Mouse (Mus musculus) CH12.LX (cell line): ENCODE data around the gene Cdc25a. TPM values are rescaled to one million over a fixed set of nuclear protein-coding genes. Genes with fewer than 3 reads are reported as not detected.

Experiments used
- DNase-seq: peaks from one replicate; pipeline ENCODE4 v3.0.0-alpha.2; 2013; ENCODE audit errors: extremely low read depth
- H3K27ac ChIP-seq: 2 replicates; pipeline ENCODE4 v1.5.1; 2012; ENCODE audit warnings: low read depth, mild to moderate bottlenecking, control low read depth, moderate library complexity; ENCODE audit not compliant: insufficient read depth
- H3K27me3 ChIP-seq: replicated peaks from 2 replicates; pipeline ENCODE3; 2012; ENCODE audit warnings: inconsistent platforms
- H3K36me3 ChIP-seq, 2 experiments: replicated peaks in 1 of 2; 2 replicates each; pipeline versions ENCODE3 to v1.6.1; 2012; ENCODE audit warnings: inconsistent platforms in 1 of 2, low read length in 1 of 2, mild to moderate bottlenecking in 1 of 2, mixed read lengths in 1 of 2, moderate library complexity in 1 of 2; ENCODE audit not compliant: control insufficient read depth in 1 of 2, insufficient read depth in 1 of 2
- H3K4me1 ChIP-seq, 2 experiments: 2 replicates each; pipeline ENCODE4 v1.6.1; 2012; ENCODE audit warnings: inconsistent platforms in 1 of 2, moderate library complexity in 1 of 2; ENCODE audit not compliant: insufficient read depth in 2 of 2, control insufficient read depth in 1 of 2
- H3K4me2 ChIP-seq: 2 replicates; pipeline ENCODE4 v1.6.1; 2012; ENCODE audit warnings: low read depth, mild to moderate bottlenecking, control low read depth; ENCODE audit not compliant: poor library complexity, insufficient read depth, severe bottlenecking
- H3K4me3 ChIP-seq, 3 experiments: fragments of 150-350 bp in 1 of 3; sonication (generic) in 1 of 3; replicated peaks in 1 of 3; 2 replicates each; pipeline versions ENCODE3 to v1.5.1; 2011 to 2012; ENCODE audit warnings: low read depth in 2 of 3, low read length in 2 of 3, mild to moderate bottlenecking in 2 of 3, moderate library complexity in 2 of 3, control low read depth in 1 of 3, improper control_type of control experiment in 1 of 3, inconsistent platforms in 1 of 3, mixed read lengths in 1 of 3; ENCODE audit not compliant: poor library complexity in 1 of 3
- H3K79me2 ChIP-seq: replicated peaks from 2 replicates; pipeline ENCODE4 v1.6.1; 2012; ENCODE audit warnings: mild to moderate bottlenecking, moderate library complexity; ENCODE audit not compliant: control insufficient read depth, poor library complexity, insufficient read depth, severe bottlenecking; ENCODE audit errors: extremely low read depth
- H3K9ac ChIP-seq: 2 replicates; pipeline ENCODE4 v1.6.1; 2012; ENCODE audit warnings: low read depth, mild to moderate bottlenecking, control low read depth, moderate library complexity; ENCODE audit not compliant: insufficient read depth
- H3K9me3 ChIP-seq: replicated peaks from 2 replicates; pipeline ENCODE3; 2012; ENCODE audit warnings: low read length, inconsistent platforms, mixed read lengths
- BHLHE40 ChIP-seq: IDR thresholded peaks from 2 replicates; pipeline ENCODE4 v1.6.1; 2011; ENCODE audit warnings: mild to moderate bottlenecking, low read depth, low read length, improper control_type of control experiment
- CHD1 ChIP-seq: IDR thresholded peaks from 2 replicates; pipeline ENCODE4 v1.6.1; 2012; ENCODE audit warnings: low read depth, low read length, improper control_type of control experiment, inconsistent platforms
- E2F4 ChIP-seq: IDR thresholded peaks from 2 replicates; pipeline ENCODE4 v1.6.1; 2011; ENCODE audit warnings: low read depth, low read length, improper control_type of control experiment; ENCODE audit not compliant: insufficient replicate concordance
- ELF1 ChIP-seq: IDR thresholded peaks from 2 replicates; pipeline ENCODE4 v1.6.1; 2014; ENCODE audit warnings: low read depth, mild to moderate bottlenecking, inconsistent platforms, low read length, improper control_type of control experiment
- ETS1 ChIP-seq: conservative IDR thresholded peaks from 2 replicates; pipeline ENCODE4 v1.6.1; 2012; ENCODE audit warnings: low read depth, mild to moderate bottlenecking, inconsistent platforms, low read length, improper control_type of control experiment, moderate library complexity
- HCFC1 ChIP-seq: IDR thresholded peaks from 2 replicates; pipeline ENCODE4 v1.6.1; 2012; ENCODE audit warnings: low read depth, mild to moderate bottlenecking, inconsistent platforms, low read length, improper control_type of control experiment
- KAT2A ChIP-seq: IDR thresholded peaks from 2 replicates; pipeline ENCODE4 v1.6.1; 2012; ENCODE audit warnings: low read length, improper control_type of control experiment, inconsistent platforms; ENCODE audit not compliant: insufficient replicate concordance
- MAFK ChIP-seq: IDR thresholded peaks from 2 replicates; pipeline ENCODE4 v1.6.1; 2011; ENCODE audit warnings: low read length, improper control_type of control experiment; ENCODE audit not compliant: insufficient replicate concordance
- MAX ChIP-seq: IDR thresholded peaks from 2 replicates; pipeline ENCODE4 v1.6.1; 2011; ENCODE audit warnings: low read length, improper control_type of control experiment
- MAZ ChIP-seq: IDR thresholded peaks from 2 replicates; pipeline ENCODE4 v1.6.1; 2012; ENCODE audit warnings: low read depth, mild to moderate bottlenecking, inconsistent platforms, low read length, improper control_type of control experiment, moderate library complexity
- MEF2A ChIP-seq: IDR thresholded peaks from 2 replicates; pipeline ENCODE4 v1.6.1; 2014; ENCODE audit warnings: low read depth, mild to moderate bottlenecking, inconsistent platforms, low read length, improper control_type of control experiment, borderline replicate concordance
- MYC ChIP-seq: IDR thresholded peaks from 2 replicates; pipeline ENCODE4 v1.6.1; 2011; ENCODE audit warnings: low read depth, mild to moderate bottlenecking, improper control_type of control experiment, low read length
- NRF1 ChIP-seq: IDR thresholded peaks from 2 replicates; pipeline ENCODE4 v1.6.1; 2014; ENCODE audit warnings: low read depth, mild to moderate bottlenecking, inconsistent platforms, low read length, improper control_type of control experiment, moderate library complexity
- PAX5 ChIP-seq: IDR thresholded peaks from 2 replicates; pipeline ENCODE4 v1.6.1; 2012; ENCODE audit warnings: low read length, inconsistent platforms, mixed read lengths
- UBTF ChIP-seq: IDR thresholded peaks from 2 replicates; pipeline ENCODE4 v1.6.1; 2012; ENCODE audit warnings: low read depth, mild to moderate bottlenecking, inconsistent platforms, low read length, improper control_type of control experiment, moderate library complexity
- ZKSCAN1 ChIP-seq: IDR thresholded peaks from 2 replicates; pipeline ENCODE4 v1.6.1; 2012; ENCODE audit warnings: low read depth, inconsistent platforms, low read length, improper control_type of control experiment, borderline replicate concordance
- dilution Hi-C: fragments of 300-500 bp; cut with MboI; formaldehyde crosslinking; loops from 2 replicates; pipeline ENCODE4 v1.14.3; 2020; ENCODE audit warnings: low sequenced_read_pairs; ENCODE audit not compliant: extremely low pct_unique_long_range_greater_than_20kb, extremely low pct_ligation_motif_present
- in situ Hi-C: fragments of 300-500 bp; cut with MboI; formaldehyde crosslinking; loops from 3 replicates; pipeline ENCODE4 v1.14.3; 2019; ENCODE audit warnings: low sequenced_read_pairs, low pct_ligation_motif_present, low pct_unique_long_range_greater_than_20kb, mixed read lengths
- polyA plus RNA-seq: library from polyadenylated mRNA; unstranded; fragments of >175 nt; gene quantifications from 2 replicates; pipeline ENCODE4 v1.2.1, GENCODE M21; 2012; ENCODE audit warnings: low read depth; ENCODE audit not compliant: insufficient read length
- total RNA-seq, 2 experiments: library from RNA; depleted of rRNA; stranded (reverse); fragments of 300-350 nt in 1 of 2; fragments of >200 nt in 1 of 2; gene quantifications; 2 replicates each; pipeline ENCODE4 v1.2.3; 2012 to 2014

The Cdc25a gene
- total and polyA plus RNA-seq, 3 experiments, result 32.4 to 74.9 (median 32.6) TPM

DNA sequence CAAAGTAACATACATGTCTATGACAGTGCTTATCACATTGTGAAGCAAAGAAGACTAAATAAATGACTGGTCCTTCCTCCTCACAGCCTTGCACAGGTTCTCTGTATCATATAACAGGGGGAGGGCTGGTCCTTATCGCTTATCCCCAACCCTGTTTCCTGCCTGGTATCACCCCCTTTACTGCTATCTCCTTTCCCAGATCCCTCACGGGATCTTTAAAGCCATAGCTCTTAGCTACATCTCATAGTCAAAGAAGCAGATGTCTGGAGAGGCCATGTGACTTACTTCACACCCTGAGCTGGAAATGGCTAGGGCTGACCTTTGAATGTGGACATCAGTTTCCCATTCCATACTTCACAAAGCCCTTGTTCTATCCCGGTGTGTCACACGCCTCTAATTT, 49.6 kb upstream of the Cdc25a start:
- TF ChIP-seq MAFK, result no peak
- TF ChIP-seq ELF1, result no peak
- no peak for TF ChIP-seq PAX5
- TF ChIP-seq MYC, result no peak
- no peak for TF ChIP-seq BHLHE40
- no peak for TF ChIP-seq CHD1
- TF ChIP-seq MAX, result no peak
- no peak for TF ChIP-seq MAZ
- TF ChIP-seq MEF2A, result no peak
- no peak for TF ChIP-seq KAT2A
- no peak for TF ChIP-seq ETS1
- DNase-seq, result no peak
- dilution Hi-C loops, result no loop called here
- Histone ChIP-seq H3K4me3 (no peak overlapping the region), H3K4me1 (no peaks in the 10 kb centered on the region), H3K27me3 (peaks cover 13% of the 10 kb centered on the region), H3K4me2 (no peak overlapping the region), H3K9me3 (no peaks in the 10 kb centered on the region), H3K27ac (no peak overlapping the region), H3K79me2 (no peaks in the 10 kb centered on the region), H3K9ac (no peak overlapping the region), H3K36me3 (peaks cover 4 to 9% of the 10 kb centered on the region in 2 experiments)
- in situ Hi-C loops, result no loop called here

DNA sequence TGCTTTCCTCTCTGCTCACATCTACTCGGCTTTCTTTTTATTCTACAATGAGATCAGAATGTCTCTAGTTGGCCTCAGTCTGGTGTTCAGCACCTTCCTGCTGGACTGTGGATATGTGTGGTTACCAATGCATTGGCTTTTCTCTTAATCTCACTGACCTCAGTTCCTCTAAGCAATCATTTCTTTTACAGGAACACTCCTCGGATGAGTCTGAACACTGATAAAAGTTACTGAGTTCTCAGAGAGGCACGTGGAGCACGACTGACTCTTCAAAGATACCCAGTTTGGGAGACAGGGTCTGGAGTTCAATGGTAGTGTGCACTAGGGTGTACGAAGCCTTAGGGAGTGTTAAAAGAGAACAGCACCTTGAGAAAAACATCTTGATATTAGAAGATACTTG, 49.2 kb upstream of the Cdc25a start:
- dilution Hi-C loops, result no loop called here
- TF ChIP-seq E2F4, result no peak
- no peak for TF ChIP-seq ZKSCAN1
- no peak for TF ChIP-seq NRF1
- TF ChIP-seq UBTF, result no peak
- no peak for TF ChIP-seq HCFC1

More for the DNA sequence above, 49.2 kb upstream of the Cdc25a start:
- no peaks in the 10 kb centered on the region for H3K4me1 ChIP-seq
- H3K27me3 ChIP-seq, result peaks cover 8% of the 10 kb centered on the region
- no peak overlapping the region for H3K4me3 ChIP-seq
- H3K79me2 ChIP-seq, result no peaks in the 10 kb centered on the region
- H3K9ac ChIP-seq, result no peak overlapping the region
- H3K4me2 ChIP-seq, result no peak overlapping the region
- H3K36me3 ChIP-seq, result peaks cover 5 to 11% of the 10 kb centered on the region in 2 experiments
- H3K27ac ChIP-seq, result no peak overlapping the region
- DNase-seq, result no peak
- no peaks in the 10 kb centered on the region for H3K9me3 ChIP-seq
- in situ Hi-C loops, result no loop called here
